Comparison of ENCODE assay signal across 7 mouse cellular contexts in genomic region chr19:43729296-43730036, GRCm38 (mm10). TPM values are rescaled to one million over a fixed set of nuclear protein-coding genes. Genes with fewer than 3 reads are reported as not detected.
DNase-seq lines count a peak whose midpoint lies in the region; ATAC-seq and TF ChIP-seq lines count a peak whose summit lies in the region.

No protein-coding gene starts in this region.

- no peak for TF ChIP-seq CTCF in E14TG2a.4 (conservative IDR thresholded peaks at IDR 0.05; ENCODE audit: low read length)
- TF ChIP-seq CTCF in cerebellum, adult 2 months (IDR thresholded peaks at IDR 0.05; ENCODE audit: borderline replicate concordance, insufficient read depth, low read depth, low read length), result no peak

- no peak overlapping the region for H3K27ac ChIP-seq in ES-E14 (ENCODE audit: insufficient read depth, low read depth, low read length, poor library complexity, severe bottlenecking)
- H3K27ac ChIP-seq in heart, embryonic 15.5 days, result no peak overlapping the region
- H3K27ac ChIP-seq in liver, embryonic 16.5 days (ENCODE audit: low read length), result no peak overlapping the region
- no peak overlapping the region for H3K27ac ChIP-seq in cerebellum, adult 2 months (ENCODE audit: insufficient read depth, low read length)

- H3K4me3 ChIP-seq in E14TG2a.4 (replicated peaks; ENCODE audit: low read length) (peak overlapping the region; percentile 70), ES-E14 (ENCODE audit: insufficient read depth in 1 of 2, low read depth in 1 of 2, low read length in 2 of 2, poor library complexity in 1 of 2, severe bottlenecking in 1 of 2) (peak overlapping the region; percentile 27 to 62)
- peak overlapping the region; percentile 46 for H3K4me3 ChIP-seq in heart, embryonic 15.5 days
- no peak overlapping the region for H3K4me3 ChIP-seq in liver, embryonic 16.5 days (ENCODE audit: low read depth, low read length)
- H3K4me3 ChIP-seq in cerebellum, adult 2 months (replicated peaks; ENCODE audit: insufficient read depth, low read depth, low read length), result no peak overlapping the region

- in situ Hi-C loops in ES-E14 (cut with MboI; ENCODE audit: low sequenced_read_pairs in 2 of 2, unreplicated experiment in 2 of 2), result no loop called here

- WGBS in heart, embryonic 15.5 days, result 42% methylated on average over 22 of the region's 22 CpGs
- WGBS in liver, embryonic 16.5 days (ENCODE audit: insufficient replicate concordance), result 58% methylated on average over 22 of the region's 22 CpGs
- 54% methylated on average over 22 of the region's 22 CpGs for WGBS in cerebellum, adult 2 months

- no peak for TF ChIP-seq POLR2A in cerebellum, adult 2 months (IDR thresholded peaks at IDR 0.05; ENCODE audit: borderline replicate concordance, insufficient read depth, low read length)

- peak overlapping the region; percentile 66 for H3K4me2 ChIP-seq in heart, embryonic 15.5 days
- peak overlapping the region; percentile 22; the same call in 1 of the 2 replicates for H3K4me2 ChIP-seq in liver, embryonic 16.5 days (ENCODE audit: low read depth, low read length)

- no peak for DNase-seq in ES-E14 (ENCODE audit: low read depth, low spot score)
- peak; percentile 42 to 63 for DNase-seq in thymus, postnatal 36 days
- DNase-seq in cerebellum, adult 2 months, result no peak

- H3K9ac ChIP-seq in ES-E14 (ENCODE audit: insufficient read depth, low read depth, low read length, poor library complexity, severe bottlenecking), result peak overlapping the region; percentile 13; the same call in 1 of the 2 replicates
- peak overlapping the region; percentile 44 for H3K9ac ChIP-seq in heart, embryonic 15.5 days
- no peak overlapping the region for H3K9ac ChIP-seq in liver, embryonic 16.5 days (ENCODE audit: low read depth, low read length)

- H3K9me3 ChIP-seq in E14TG2a.4 (ENCODE audit: low read length) (no peaks in the 10 kb centered on the region), ES-E14 (ENCODE audit: control insufficient read depth, insufficient read depth, low read depth, low read length) (no peaks in the 10 kb centered on the region)
- no peaks in the 10 kb centered on the region for H3K9me3 ChIP-seq in heart, embryonic 15.5 days (replicated peaks)
- H3K9me3 ChIP-seq in liver, embryonic 16.5 days (replicated peaks; ENCODE audit: control insufficient read depth, low read length), result no peaks in the 10 kb centered on the region

- H3K27me3 ChIP-seq in E14TG2a.4 (ENCODE audit: insufficient read depth, low read length), result no peaks in the 10 kb centered on the region
- H3K27me3 ChIP-seq in heart, embryonic 15.5 days, result no peaks in the 10 kb centered on the region
- H3K27me3 ChIP-seq in liver, embryonic 16.5 days (ENCODE audit: control insufficient read depth, insufficient read depth, low read depth, low read length), result no peaks in the 10 kb centered on the region
- H3K27me3 ChIP-seq in cerebellum, adult 2 months (ENCODE audit: control insufficient read depth, insufficient read depth, low read length), result no peaks in the 10 kb centered on the region

- peaks cover 15% of the 10 kb centered on the region; the same call in 1 of the 2 replicates for H3K36me3 ChIP-seq in E14TG2a.4 (ENCODE audit: insufficient read depth, low read length)
- no peaks in the 10 kb centered on the region for H3K36me3 ChIP-seq in ES-E14 (ENCODE audit: control insufficient read depth, insufficient read depth, low read length, poor library complexity, severe bottlenecking)
- H3K36me3 ChIP-seq in heart, embryonic 15.5 days, result peaks cover 22% of the 10 kb centered on the region
- peaks cover 2% of the 10 kb centered on the region; the same call in 1 of the 2 replicates for H3K36me3 ChIP-seq in liver, embryonic 16.5 days (ENCODE audit: control insufficient read depth, insufficient read depth)

- H3K4me1 ChIP-seq in E14TG2a.4 (replicated peaks; ENCODE audit: low read depth, low read length) (peaks cover 59% of the 10 kb centered on the region), ES-E14 (ENCODE audit: control insufficient read depth in 2 of 2, insufficient read depth in 2 of 2, low read length in 2 of 2, poor library complexity in 1 of 2) (peaks cover 0 to 7% of the 10 kb centered on the region in 2 experiments; a peak in 1 of 4 replicates)
- 0 out of 2 replicates have a peak, but pooled peaks cover 4% of the 10 kb centered on the region for H3K4me1 ChIP-seq in heart, embryonic 15.5 days (replicated peaks)
- H3K4me1 ChIP-seq in liver, embryonic 16.5 days (ENCODE audit: control insufficient read depth, low read depth, low read length), result no peaks in the 10 kb centered on the region
- H3K4me1 ChIP-seq in cerebellum, adult 2 months (ENCODE audit: control insufficient read depth, insufficient read depth, low read length), result no peaks in the 10 kb centered on the region

- no peak for ATAC-seq in heart, embryonic 15.5 days (replicated peaks; ENCODE audit: insufficient number of reproducible peaks, insufficient read depth, low FRiP score, low read depth)
- no peak for ATAC-seq in liver, embryonic 16.5 days (ENCODE audit: low read depth)
- ATAC-seq in monocyte, adult 5-6 weeks (replicated peaks; ENCODE audit: insufficient number of reproducible peaks, low FRiP score, low TSS enrichment, poor library complexity, severe bottlenecking), result no peak

TF ChIP-seq in ES-E14, 5 proteins besides CTCF, POLR2A, EP300 and RAD21:
- TF ChIP-seq ZC3H11A (IDR thresholded peaks at IDR 0.05; ENCODE audit: borderline replicate concordance, low read depth, low read length) (no peak), HCFC1 (IDR thresholded peaks at IDR 0.05; ENCODE audit: borderline replicate concordance, insufficient read depth, low read length) (no peak), MAFK (IDR thresholded peaks at IDR 0.05; ENCODE audit: insufficient read depth, low read depth, low read length) (no peak), CHD2 (IDR thresholded peaks at IDR 0.05; ENCODE audit: low read depth, low read length) (no peak), ZNF384 (IDR thresholded peaks at IDR 0.05; ENCODE audit: low read depth, low read length) (no peak)

RNA-seq across cellular contexts. Expression of gene Cutc, which starts 23.3 kb away (rescaled TPM):
- total RNA-seq in ES-E14 (2012; rRNA removed), result 2.9 and 3.8 TPM in 2 replicates
- 9.1 and 10.2 TPM in 2 replicates for polyA plus RNA-seq in heart, embryonic 15.5 days (2015; fragmentation: Nextera tagmentation; extraction: Ambion mirVana)
- polyA plus RNA-seq in liver, embryonic 16.5 days (2015; fragmentation: Nextera tagmentation; extraction: Ambion mirVana), result 9.6 and 10.8 TPM in 2 replicates
- 17.4 to 33.6 TPM (median 27.9 TPM) in 3 replicates for total RNA-seq in monocyte, adult 5-6 weeks (2017)
- 9.1 and 9.3 TPM in 2 replicates for polyA plus RNA-seq in cerebellum, adult 2 months (2012; rRNA removed)

RNA-seq across cellular contexts. Expression of gene Cox15, which starts 23.3 kb away (rescaled TPM):
- 16.9 and 19.8 TPM in 2 replicates for total RNA-seq in ES-E14 (2012; rRNA removed)
- polyA plus RNA-seq in heart, embryonic 15.5 days (2015; fragmentation: Nextera tagmentation; extraction: Ambion mirVana), result 11.5 and 14.6 TPM in 2 replicates
- polyA plus RNA-seq in liver, embryonic 16.5 days (2015; fragmentation: Nextera tagmentation; extraction: Ambion mirVana), result 5.2 and 5.3 TPM in 2 replicates
- total RNA-seq in monocyte, adult 5-6 weeks (2017), result 5.5 to 10.8 TPM (median 9.4 TPM) in 3 replicates
- 19.1 and 20.2 TPM in 2 replicates for polyA plus RNA-seq in cerebellum, adult 2 months (2012; rRNA removed)

RNA-seq across cellular contexts. Expression of gene Entpd7, which starts 40.0 kb away (rescaled TPM):
- total RNA-seq in ES-E14 (2012; rRNA removed), result 10.3 and 11.4 TPM in 2 replicates
- 4.1 and 6.0 TPM in 2 replicates for polyA plus RNA-seq in heart, embryonic 15.5 days (2015; fragmentation: Nextera tagmentation; extraction: Ambion mirVana)
- 2.2 and 2.5 TPM in 2 replicates for polyA plus RNA-seq in liver, embryonic 16.5 days (2015; fragmentation: Nextera tagmentation; extraction: Ambion mirVana)
- 1.5 to 10.0 TPM (median 6.4 TPM) in 3 replicates for total RNA-seq in monocyte, adult 5-6 weeks (2017)
- 10.8 and 11.7 TPM in 2 replicates for polyA plus RNA-seq in cerebellum, adult 2 months (2012; rRNA removed)

RNA-seq across cellular contexts. Expression of gene Abcc2, which starts 52.5 kb away (rescaled TPM):
- total RNA-seq in ES-E14 (2012; rRNA removed), result 1.6 and 3.8 TPM in 2 replicates
- 0.09 and 0.23 TPM in 2 replicates for polyA plus RNA-seq in heart, embryonic 15.5 days (2015; fragmentation: Nextera tagmentation; extraction: Ambion mirVana)
- 10.7 and 13.6 TPM in 2 replicates for polyA plus RNA-seq in liver, embryonic 16.5 days (2015; fragmentation: Nextera tagmentation; extraction: Ambion mirVana)
- 0.76 to 2.6 TPM (median 1.6 TPM) in 3 replicates for total RNA-seq in monocyte, adult 5-6 weeks (2017)
- polyA plus RNA-seq in cerebellum, adult 2 months (2012; rRNA removed), result 0.05 and 0.19 TPM in 2 replicates

RNA-seq across cellular contexts. Expression of gene Slc25a28, which starts 54.8 kb away (rescaled TPM):
- total RNA-seq in ES-E14 (2012; rRNA removed), result 54.8 and 68.4 TPM in 2 replicates
- 10.3 and 12.3 TPM in 2 replicates for polyA plus RNA-seq in heart, embryonic 15.5 days (2015; fragmentation: Nextera tagmentation; extraction: Ambion mirVana)
- polyA plus RNA-seq in liver, embryonic 16.5 days (2015; fragmentation: Nextera tagmentation; extraction: Ambion mirVana), result 3.8 and 4.8 TPM in 2 replicates
- total RNA-seq in monocyte, adult 5-6 weeks (2017), result 68.7 to 103 TPM (median 101 TPM) in 3 replicates
- polyA plus RNA-seq in cerebellum, adult 2 months (2012; rRNA removed), result 109 and 110 TPM in 2 replicates

Comparison
In these comparisons a context has a peak if more than half of its experiments do, and no peak if none do; other contexts are left out.
1. H3K4me3 ChIP-seq: peak in E14TG2a.4 (single experiment), ES-E14 (2 of 2) and heart, embryonic 15.5 days (single experiment); none in liver, embryonic 16.5 days (single experiment) and cerebellum, adult 2 months (single experiment).
2. DNase-seq: peak in thymus, postnatal 36 days (2 of 2); none in ES-E14 (single experiment) and cerebellum, adult 2 months (0 of 2).